Mouse (Mus musculus) limb, embryonic 13.5 days (tissue): ENCODE results near the gene Aff1. TPM values are rescaled to one million over a fixed set of nuclear protein-coding genes. Genes with fewer than 3 reads are reported as not detected.

ENCODE experiments used
- ATAC-seq: fragments of 200-750 bp; cut with Nextera tagmentation; 2 replicates; pipeline ENCODE4 v1.8.0; 2017; ENCODE audit warnings: low read depth, moderate number of reproducible peaks, moderate TSS enrichment; ENCODE audit not compliant: low FRiP score
- H3K27ac ChIP-seq: fragments of 300-500 bp; sonication (generic); 2 replicates; pipeline ENCODE4 v1.5.1; 2015; ENCODE audit warnings: inconsistent platforms, mild to moderate bottlenecking, moderate library complexity
- H3K27me3 ChIP-seq: fragments of 300-500 bp; sonication (generic); 2 replicates; pipeline ENCODE4 v1.6.1; 2015; ENCODE audit warnings: mild to moderate bottlenecking, inconsistent platforms
- H3K36me3 ChIP-seq: fragments of 300-500 bp; sonication (generic); 2 replicates; pipeline ENCODE4 v1.6.1; 2015; ENCODE audit warnings: inconsistent platforms, mild to moderate bottlenecking, moderate library complexity
- H3K4me1 ChIP-seq: fragments of 300-500 bp; sonication (generic); 2 replicates; pipeline ENCODE4 v1.6.1; 2015; ENCODE audit warnings: inconsistent platforms
- H3K4me2 ChIP-seq: fragments of 300-500 bp; sonication (generic); replicated peaks from 2 replicates; pipeline ENCODE4 v1.6.1; 2015; ENCODE audit warnings: inconsistent platforms, mild to moderate bottlenecking, moderate library complexity
- H3K4me3 ChIP-seq: fragments of 300-500 bp; sonication (generic); 2 replicates; pipeline ENCODE4 v1.5.1; 2015; ENCODE audit warnings: moderate library complexity, mild to moderate bottlenecking, inconsistent platforms
- H3K9ac ChIP-seq: fragments of 300-500 bp; sonication (generic); 2 replicates; pipeline ENCODE4 v1.6.1; 2015; ENCODE audit warnings: mild to moderate bottlenecking, inconsistent platforms
- H3K9me3 ChIP-seq: fragments of 300-500 bp; sonication (generic); 2 replicates; pipeline ENCODE4 v1.6.1; 2016; ENCODE audit warnings: inconsistent platforms
- WGBS: fragments of 180-500 bp; shearing (Covaris S2); methylation state at CpG from one replicate; pipeline ENCODE4 v1.1.7; 2015; 5-methylcytosine and 5-hydroxymethylcytosine counted together
- polyA plus RNA-seq: library from polyadenylated mRNA; unstranded; fragments of >200 nt; fragmentation: Nextera tagmentation; extraction: Ambion mirVana; gene quantifications from 2 replicates; pipeline ENCODE4 v1.2.1, GENCODE M21; 2015

The Aff1 gene
- polyA plus RNA-seq, 1 experiment from 2014 or later: 4.1 TPM

DNA sequence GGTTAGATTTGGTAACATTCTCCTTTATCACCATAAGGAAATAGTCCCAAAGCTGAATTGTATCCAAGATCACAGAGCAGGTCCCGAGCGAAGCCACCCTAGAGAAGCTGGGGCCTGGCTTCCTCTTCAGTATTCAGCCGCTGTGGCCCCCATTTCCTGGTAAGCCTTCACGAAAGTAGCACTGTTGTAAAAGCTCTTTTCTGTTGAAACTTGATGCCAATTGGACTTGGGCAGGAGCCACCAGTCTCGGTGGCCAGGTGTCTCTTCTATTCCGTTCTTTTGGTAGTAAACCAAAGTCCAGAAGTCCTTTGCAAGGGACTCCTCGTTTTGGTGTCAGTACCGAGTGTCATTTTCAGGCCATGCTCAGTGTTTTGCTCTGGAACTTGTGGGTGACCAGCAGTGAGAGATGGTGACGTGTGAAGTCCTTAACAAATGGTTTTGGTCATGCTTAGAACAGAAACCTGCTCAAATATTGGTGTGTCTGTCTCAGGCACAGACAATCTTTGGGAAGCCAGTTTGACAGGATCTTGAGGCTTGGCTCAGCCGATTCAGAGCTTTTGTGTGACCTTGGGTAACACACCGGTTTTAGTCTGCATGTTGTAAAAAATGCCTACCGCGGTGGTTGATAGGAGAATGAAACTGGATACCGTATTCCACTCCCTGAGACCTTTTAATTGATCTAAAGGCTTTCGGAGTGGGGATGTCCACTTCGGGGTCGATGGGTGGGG lies 114.8 kb downstream of the Aff1 start:
- Histone ChIP-seq H3K9me3 (no peaks in the 10 kb centered on the region), H3K27ac (no peak overlapping the region), H3K36me3 (no peaks in the 10 kb centered on the region), H3K4me3 (no peak overlapping the region), H3K4me2 (no peak overlapping the region), H3K27me3 (no peaks in the 10 kb centered on the region), H3K9ac (no peak overlapping the region), H3K4me1 (peaks cover 38% of the 10 kb centered on the region)
- ATAC-seq: no peak
- 49% methylated on average over 17 of the region's 17 CpGs for whole genome bisulfite sequencing

DNA sequence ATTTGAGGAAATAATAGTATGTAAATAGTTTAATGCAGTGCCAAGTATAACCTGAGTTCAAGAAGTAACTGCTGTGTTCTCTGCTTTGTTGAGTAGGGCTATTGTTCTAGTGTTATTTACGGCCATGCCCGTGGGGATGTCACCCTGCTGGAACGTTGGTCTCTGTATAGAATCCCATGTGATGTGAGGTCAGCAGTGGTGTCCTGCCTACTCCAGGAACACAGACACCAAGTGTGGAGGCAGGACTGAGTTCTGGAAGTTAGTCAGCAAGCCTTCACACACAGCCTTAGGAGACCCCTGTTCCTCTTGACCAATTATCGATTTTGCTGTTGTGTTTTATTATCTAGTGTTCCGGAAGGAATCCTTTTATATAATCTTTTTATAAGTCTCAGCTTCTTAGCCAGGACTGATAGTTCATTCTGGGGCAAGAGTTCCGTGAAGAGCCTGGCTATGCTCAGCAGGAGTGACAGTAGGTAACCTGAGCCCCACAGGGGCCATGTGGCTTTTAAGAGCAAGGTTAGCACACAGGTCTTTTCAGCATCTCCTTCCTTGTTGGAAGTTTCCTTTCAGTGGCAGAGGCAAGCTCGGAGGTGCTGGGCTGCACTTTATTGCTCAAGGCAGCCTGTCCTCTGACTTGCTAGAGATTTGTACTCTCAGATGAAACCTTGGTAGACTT lies 115.6 kb downstream of the Aff1 start:
- Histone ChIP-seq H3K4me1 (peaks cover 38% of the 10 kb centered on the region), H3K4me2 (no peak overlapping the region), H3K27me3 (no peaks in the 10 kb centered on the region), H3K27ac (no peak overlapping the region), H3K9ac (no peak overlapping the region), H3K36me3 (no peaks in the 10 kb centered on the region), H3K4me3 (no peak overlapping the region), H3K9me3 (no peaks in the 10 kb centered on the region)
- 32% methylated on average over 7 of the region's 7 CpGs for WGBS
- ATAC-seq: no peak

DNA sequence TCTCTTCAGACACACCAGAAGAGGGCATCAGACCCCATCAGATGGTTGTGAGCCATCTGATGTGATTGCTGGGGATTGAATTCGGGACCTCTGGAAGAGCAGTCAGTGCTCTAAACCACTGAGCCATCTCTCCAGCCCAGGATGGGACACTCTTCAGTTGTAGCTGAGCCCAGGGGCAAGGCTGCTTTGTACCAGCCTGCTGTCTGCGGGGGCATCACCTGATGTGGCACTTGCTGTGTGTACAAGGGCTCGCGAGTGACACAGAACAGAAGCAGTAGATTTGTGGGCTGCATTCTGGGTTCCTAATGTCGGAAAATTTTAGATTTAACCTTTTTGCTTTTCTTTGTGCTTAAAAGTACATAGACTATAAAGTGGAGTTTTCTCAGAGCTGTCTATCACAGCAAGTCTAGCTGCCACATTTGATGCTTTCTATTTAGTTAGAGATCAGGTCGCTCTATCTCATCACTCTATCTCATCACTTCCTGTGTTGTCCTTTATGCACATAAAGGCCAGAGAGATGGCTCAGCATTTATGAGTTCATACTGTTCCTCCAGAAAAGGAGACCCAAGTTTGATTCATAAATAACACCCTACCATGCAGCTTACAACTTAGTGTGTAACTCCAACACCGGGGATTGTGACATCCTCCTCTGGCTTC lies 117.6 kb downstream of the Aff1 start:
- Histone ChIP-seq H3K9me3 (no peaks in the 10 kb centered on the region), H3K4me1 (peaks cover 27% of the 10 kb centered on the region), H3K36me3 (no peaks in the 10 kb centered on the region), H3K4me2 (no peak overlapping the region), H3K27me3 (no peaks in the 10 kb centered on the region), H3K4me3 (no peak overlapping the region), H3K9ac (no peak overlapping the region), H3K27ac (no peak overlapping the region)
- ATAC-seq: no peak
- 94% methylated on average over 7 of the region's 7 CpGs for WGBS

GRCm38 (mm10) chr5:103813291-103813690 lies 121.1 kb downstream of the Aff1 start:
- Histone ChIP-seq H3K27ac (no peak overlapping the region), H3K9me3 (no peaks in the 10 kb centered on the region), H3K9ac (no peak overlapping the region), H3K36me3 (no peaks in the 10 kb centered on the region), H3K4me3 (no peak overlapping the region), H3K4me1 (0 out of 2 replicates have a peak, but pooled peaks cover 6% of the 10 kb centered on the region), H3K4me2 (no peak overlapping the region), H3K27me3 (no peaks in the 10 kb centered on the region)
- WGBS: 79% methylated on average over 5 of the region's 5 CpGs
- no peak for ATAC-seq

GRCm38 (mm10) chr5:103813997-103814542 lies 121.9 kb downstream of the Aff1 start:
- Histone ChIP-seq H3K4me3 (no peak overlapping the region), H3K27ac (no peak overlapping the region), H3K4me1 (peaks cover 11% of the 10 kb centered on the region; the same call in 1 of the 2 replicates), H3K27me3 (no peaks in the 10 kb centered on the region), H3K9me3 (no peaks in the 10 kb centered on the region), H3K4me2 (no peak overlapping the region), H3K9ac (no peak overlapping the region), H3K36me3 (no peaks in the 10 kb centered on the region)
- 81% methylated on average over 12 of the region's 12 CpGs for WGBS
- no peak for ATAC-seq

DNA sequence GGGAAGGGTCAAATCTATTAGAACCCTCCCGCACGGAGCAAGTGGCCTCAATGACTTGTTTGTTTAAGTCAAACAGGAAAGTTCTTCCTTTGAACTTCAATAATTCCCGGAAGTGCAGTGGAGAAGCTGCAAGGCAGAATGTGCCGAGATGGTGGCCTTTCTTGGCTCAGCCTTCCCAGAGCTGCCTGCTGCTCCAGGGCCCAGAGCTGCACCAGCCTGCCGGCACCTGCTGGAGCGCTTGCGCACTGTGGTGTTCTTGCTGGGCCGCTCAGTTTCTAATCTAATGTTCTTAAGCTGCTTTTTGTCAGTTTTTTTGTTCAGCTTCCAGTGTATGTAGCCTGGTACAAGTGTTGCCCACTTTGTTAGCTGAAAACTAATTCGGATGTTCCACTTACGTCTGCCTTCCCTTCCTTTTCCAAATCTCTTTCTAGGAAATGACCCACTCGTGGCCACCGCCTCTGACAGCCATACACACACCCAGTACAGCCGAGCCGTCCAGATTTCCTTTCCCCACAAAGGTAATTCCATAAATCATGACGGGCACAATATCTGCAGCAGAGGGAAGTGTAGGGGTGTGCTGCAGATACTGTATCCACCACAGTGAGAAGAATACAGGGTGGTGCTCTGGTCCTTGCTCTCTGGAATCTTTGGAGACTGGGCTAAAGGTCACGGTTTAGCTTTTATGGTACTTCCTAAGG lies 122.5 kb downstream of the Aff1 start:
- no peaks in the 10 kb centered on the region for H3K27me3 ChIP-seq
- H3K4me3 ChIP-seq: no peak overlapping the region
- H3K9me3 ChIP-seq: no peaks in the 10 kb centered on the region
- H3K27ac ChIP-seq: no peak overlapping the region
- no peaks in the 10 kb centered on the region for H3K36me3 ChIP-seq
- H3K9ac ChIP-seq: no peak overlapping the region
- H3K4me1 ChIP-seq: peaks cover 11% of the 10 kb centered on the region; the same call in 1 of the 2 replicates
- ATAC-seq: no peak
- 61% methylated on average over 16 of the region's 16 CpGs for WGBS
- no peak overlapping the region for H3K4me2 ChIP-seq

DNA sequence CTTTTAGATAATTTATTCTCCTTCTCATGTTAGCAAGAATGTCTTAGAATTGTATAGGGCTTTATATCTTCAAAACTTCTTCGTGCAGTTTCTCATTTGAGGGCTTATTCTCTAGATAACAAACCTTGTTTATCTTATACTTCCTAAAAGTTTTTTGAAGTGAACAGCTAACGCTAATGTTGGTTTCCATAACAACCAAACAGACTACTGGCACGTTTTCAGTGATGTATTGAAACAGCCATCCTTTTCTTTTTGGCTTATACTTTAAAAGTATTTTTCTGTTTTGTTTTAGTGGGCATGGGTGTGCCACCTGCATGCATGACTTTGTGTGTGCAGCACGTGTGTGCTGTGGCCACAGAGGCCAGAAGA lies 123.1 kb downstream of the Aff1 start:
- Histone ChIP-seq H3K9me3 (no peaks in the 10 kb centered on the region), H3K4me3 (no peak overlapping the region), H3K27me3 (no peaks in the 10 kb centered on the region), H3K9ac (no peak overlapping the region), H3K27ac (no peak overlapping the region), H3K36me3 (no peaks in the 10 kb centered on the region), H3K4me2 (no peak overlapping the region), H3K4me1 (peaks cover 11% of the 10 kb centered on the region; the same call in 1 of the 2 replicates)
- ATAC-seq: no peak
- 68% methylated on average over 4 of the region's 4 CpGs for WGBS

DNA sequence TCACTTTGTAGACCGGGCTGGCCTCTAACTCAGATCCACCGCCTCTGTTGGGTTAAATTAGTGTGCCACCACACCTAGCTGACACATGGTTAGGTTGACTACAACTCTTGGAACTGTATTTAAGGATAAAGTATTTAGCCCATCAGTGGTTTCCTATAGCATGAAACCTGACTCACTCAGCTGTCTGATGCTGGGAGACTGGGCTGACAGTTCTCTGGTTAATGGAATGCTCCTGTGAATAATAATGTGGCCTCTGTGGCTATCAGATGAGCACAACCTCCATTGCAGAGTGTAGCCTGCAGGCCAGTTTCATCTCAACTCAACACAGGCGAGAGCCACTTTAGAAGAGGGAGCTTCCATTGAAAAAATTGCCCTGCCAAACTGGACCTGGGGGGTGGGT lies 124.5 kb downstream of the Aff1 start:
- WGBS: 88% methylated on average over 3 of the region's 3 CpGs
- no peaks in the 10 kb centered on the region for H3K9me3 ChIP-seq
- no peak for ATAC-seq
- H3K36me3 ChIP-seq: no peaks in the 10 kb centered on the region
- peaks cover 11% of the 10 kb centered on the region; the same call in 1 of the 2 replicates for H3K4me1 ChIP-seq
- no peak overlapping the region for H3K27ac ChIP-seq
- no peak overlapping the region for H3K9ac ChIP-seq
- no peak overlapping the region for H3K4me3 ChIP-seq
- H3K4me2 ChIP-seq: no peak overlapping the region
- no peaks in the 10 kb centered on the region for H3K27me3 ChIP-seq

DNA sequence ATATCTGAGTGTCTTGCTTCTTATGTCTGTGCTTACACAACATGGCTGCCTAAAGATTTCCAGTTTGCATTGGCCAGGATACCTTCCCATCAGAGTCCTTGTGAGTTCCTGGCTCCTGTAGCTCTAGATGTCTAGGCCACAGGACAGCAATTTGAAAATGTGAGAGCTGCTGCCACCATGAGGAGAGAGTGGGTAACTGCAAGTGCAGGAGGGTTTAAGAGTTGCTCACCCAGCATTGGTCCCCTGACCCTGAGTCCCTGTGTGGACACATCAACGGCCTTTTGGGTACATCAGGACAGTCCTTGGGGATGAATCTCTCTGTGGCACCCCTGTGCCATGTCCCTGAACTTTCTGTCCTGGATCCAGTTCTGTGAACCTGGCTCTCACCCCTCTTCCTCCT lies 125.6 kb downstream of the Aff1 start:
- H3K4me3 ChIP-seq: no peak overlapping the region
- WGBS: 14% methylated on average over 1 of the region's 1 CpGs
- H3K9ac ChIP-seq: no peak overlapping the region
- H3K27me3 ChIP-seq: no peaks in the 10 kb centered on the region
- no peaks in the 10 kb centered on the region; the same call in 1 of the 2 replicates for H3K36me3 ChIP-seq
- H3K9me3 ChIP-seq: no peaks in the 10 kb centered on the region
- 0 out of 2 replicates have a peak, but pooled peaks have one; percentile 34 for ATAC-seq
- H3K4me1 ChIP-seq: peaks cover 11% of the 10 kb centered on the region; the same call in 1 of the 2 replicates
- H3K4me2 ChIP-seq: no peak overlapping the region
- H3K27ac ChIP-seq: no peak overlapping the region

GRCm38 (mm10) chr5:103818602-103819001 lies 126.4 kb downstream of the Aff1 start:
- Histone ChIP-seq H3K4me1 (peaks cover 11% of the 10 kb centered on the region; the same call in 1 of the 2 replicates), H3K27ac (no peak overlapping the region), H3K4me2 (no peak overlapping the region), H3K9me3 (no peaks in the 10 kb centered on the region), H3K9ac (no peak overlapping the region), H3K27me3 (no peaks in the 10 kb centered on the region), H3K36me3 (no peaks in the 10 kb centered on the region; the same call in 1 of the 2 replicates), H3K4me3 (no peak overlapping the region)
- WGBS: 55% methylated on average over 9 of the region's 9 CpGs
- no peak for ATAC-seq

GRCm38 (mm10) chr5:103819674-103820073 lies 127.5 kb downstream of the Aff1 start:
- no peaks in the 10 kb centered on the region for H3K9me3 ChIP-seq
- H3K4me1 ChIP-seq: peaks cover 6% of the 10 kb centered on the region; the same call in 1 of the 2 replicates
- H3K4me3 ChIP-seq: no peak overlapping the region
- H3K4me2 ChIP-seq: no peak overlapping the region
- no peaks in the 10 kb centered on the region; the same call in 1 of the 2 replicates for H3K36me3 ChIP-seq
- no peak overlapping the region for H3K9ac ChIP-seq
- WGBS: 81% methylated on average over 1 of the region's 1 CpGs
- H3K27ac ChIP-seq: no peak overlapping the region
- no peaks in the 10 kb centered on the region for H3K27me3 ChIP-seq
- ATAC-seq: no peak
